Mouse (Mus musculus) midbrain, embryonic 11.5 days (tissue): ENCODE data around the gene Nfu1. TPM values are rescaled to one million over a fixed set of nuclear protein-coding genes. Genes with fewer than 3 reads are reported as not detected.

Experiments used
- ATAC-seq: fragments of 200-750 bp; cut with Nextera tagmentation; 2 replicates; pipeline ENCODE4 v1.8.0; 2017; ENCODE audit warnings: moderate TSS enrichment, moderate library complexity; ENCODE audit not compliant: low FRiP score
- DNase-seq: peaks from one replicate; pipeline ENCODE4 v3.0.0; 2015; ENCODE audit warnings: low spot score; ENCODE audit errors: missing footprints
- H3K27ac ChIP-seq: fragments of 300-500 bp; sonication (generic); 2 replicates; pipeline ENCODE4 v1.5.1; 2014; ENCODE audit warnings: low read depth, low read length
- H3K27me3 ChIP-seq: fragments of 300-500 bp; sonication (generic); 2 replicates; pipeline ENCODE4 v1.6.1; 2014; ENCODE audit warnings: mild to moderate bottlenecking, low read length, moderate library complexity, mixed read lengths; ENCODE audit not compliant: control insufficient read depth, insufficient read depth
- H3K36me3 ChIP-seq: fragments of 300-500 bp; sonication (generic); 2 replicates; pipeline ENCODE4 v1.6.1; 2014; ENCODE audit warnings: mild to moderate bottlenecking, low read length, moderate library complexity, mixed read lengths; ENCODE audit not compliant: control insufficient read depth, insufficient read depth
- H3K4me1 ChIP-seq: fragments of 300-500 bp; sonication (generic); 2 replicates; pipeline ENCODE4 v1.6.1; 2014; ENCODE audit warnings: low read length; ENCODE audit not compliant: control insufficient read depth, insufficient read depth
- H3K4me2 ChIP-seq: fragments of 300-500 bp; sonication (generic); 2 replicates; pipeline ENCODE4 v1.6.1; 2014; ENCODE audit warnings: mild to moderate bottlenecking, moderate library complexity
- H3K4me3 ChIP-seq: fragments of 300-500 bp; sonication (generic); 2 replicates; pipeline ENCODE4 v1.5.1; 2014; ENCODE audit warnings: low read depth, low read length
- H3K9ac ChIP-seq: fragments of 300-500 bp; sonication (generic); 2 replicates; pipeline ENCODE4 v1.6.1; 2014; ENCODE audit warnings: low read length
- H3K9me3 ChIP-seq: fragments of 300-500 bp; sonication (generic); 2 replicates; pipeline ENCODE4 v1.6.1; 2016; ENCODE audit warnings: low read length; ENCODE audit not compliant: control insufficient read depth
- WGBS: fragments of 180-500 bp; shearing (Covaris S2); extraction: QIAGEN DNeasy Blood & Tissue Kit; methylation state at CpG from one replicate; pipeline ENCODE4 v1.1.7; 2014; 5-methylcytosine and 5-hydroxymethylcytosine counted together
- polyA plus RNA-seq: library from polyadenylated mRNA; unstranded; fragments of >200 nt; fragmentation: Nextera tagmentation; extraction: Ambion mirVana; gene quantifications from 2 replicates; pipeline ENCODE4 v1.2.1, GENCODE M21; 2014

Gene Nfu1
- polyA plus RNA-seq, 1 experiment from 2014 or later, result 89.9 TPM

DNA sequence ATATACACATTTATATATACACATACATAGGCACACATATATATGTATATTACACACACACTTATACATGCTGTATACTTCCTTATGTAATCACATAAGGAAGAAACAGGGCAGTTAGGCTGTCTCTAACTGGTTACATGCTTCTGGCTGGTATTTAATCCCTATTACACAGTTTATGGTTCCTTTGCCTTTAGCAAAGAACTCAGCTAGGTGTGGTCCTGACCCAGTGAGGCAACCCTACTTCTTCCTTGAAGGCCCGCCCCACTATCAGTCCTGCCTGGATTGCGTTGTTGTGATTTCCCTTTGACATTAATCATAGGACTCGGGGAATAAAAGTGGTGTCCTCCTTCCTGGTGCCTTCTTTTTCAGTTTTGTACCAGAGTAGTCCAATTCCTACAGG is 25.4 kb downstream of the Nfu1 start:
- WGBS, result 93% methylated on average over 3 of the region's 3 CpGs
- H3K4me1 ChIP-seq, result no peaks in the 10 kb centered on the region
- H3K27me3 ChIP-seq, result no peaks in the 10 kb centered on the region
- no peak overlapping the region for H3K4me2 ChIP-seq
- no peak overlapping the region for H3K4me3 ChIP-seq
- DNase-seq (no peak), ATAC-seq (no peak)
- H3K9ac ChIP-seq, result no peak overlapping the region
- no peaks in the 10 kb centered on the region for H3K36me3 ChIP-seq
- no peak overlapping the region for H3K27ac ChIP-seq
- H3K9me3 ChIP-seq, result no peaks in the 10 kb centered on the region

DNA sequence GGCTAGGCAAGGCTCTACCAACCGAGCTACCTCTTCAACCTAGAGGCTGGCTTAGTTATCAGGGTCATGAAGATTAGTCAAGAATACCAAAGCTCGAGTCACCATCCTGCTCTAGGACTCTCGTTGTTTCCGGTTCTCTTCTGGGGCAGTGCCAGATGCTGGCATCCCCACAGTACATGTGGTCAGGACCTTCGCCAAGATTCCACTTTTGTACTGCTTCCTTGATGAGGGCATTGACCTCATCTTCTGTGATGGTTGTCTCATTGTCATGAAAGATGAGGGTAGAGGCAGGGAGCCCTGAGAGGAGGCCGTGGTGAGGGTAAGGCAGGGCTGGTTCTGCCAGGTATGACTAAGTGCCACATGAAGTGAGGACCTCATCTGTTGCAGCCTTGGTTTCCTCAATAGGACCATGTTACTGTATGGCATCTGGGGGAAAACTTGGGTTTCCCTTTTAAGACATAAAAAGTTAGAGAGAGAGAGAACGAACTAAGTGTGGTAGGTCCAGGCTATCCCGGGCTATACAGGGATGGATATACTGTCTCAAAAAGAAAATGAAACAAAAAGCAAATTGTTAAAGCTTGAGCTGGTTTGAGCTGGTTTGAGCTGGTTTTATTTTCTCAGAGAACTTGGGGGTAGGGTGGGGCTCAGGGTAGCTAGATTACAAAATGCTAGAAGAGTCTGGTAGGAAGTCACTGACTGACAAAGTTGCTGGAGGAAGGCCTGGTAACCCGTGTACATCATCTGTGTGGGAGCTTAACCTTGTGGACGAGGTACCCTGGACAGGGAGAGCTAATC is 29.0 kb downstream of the Nfu1 start:
- H3K27ac ChIP-seq, result no peak overlapping the region
- no peak overlapping the region for H3K9ac ChIP-seq
- no peak for DNase-seq
- ATAC-seq, result no peak
- no peak overlapping the region for H3K4me2 ChIP-seq
- H3K9me3 ChIP-seq, result no peaks in the 10 kb centered on the region
- 0 out of 2 replicates have a peak, but pooled peaks cover 2% of the 10 kb centered on the region for H3K4me1 ChIP-seq
- no peaks in the 10 kb centered on the region for H3K27me3 ChIP-seq
- no peak overlapping the region for H3K4me3 ChIP-seq
- H3K36me3 ChIP-seq, result no peaks in the 10 kb centered on the region
- 85% methylated on average over 10 of the region's 10 CpGs for WGBS

DNA sequence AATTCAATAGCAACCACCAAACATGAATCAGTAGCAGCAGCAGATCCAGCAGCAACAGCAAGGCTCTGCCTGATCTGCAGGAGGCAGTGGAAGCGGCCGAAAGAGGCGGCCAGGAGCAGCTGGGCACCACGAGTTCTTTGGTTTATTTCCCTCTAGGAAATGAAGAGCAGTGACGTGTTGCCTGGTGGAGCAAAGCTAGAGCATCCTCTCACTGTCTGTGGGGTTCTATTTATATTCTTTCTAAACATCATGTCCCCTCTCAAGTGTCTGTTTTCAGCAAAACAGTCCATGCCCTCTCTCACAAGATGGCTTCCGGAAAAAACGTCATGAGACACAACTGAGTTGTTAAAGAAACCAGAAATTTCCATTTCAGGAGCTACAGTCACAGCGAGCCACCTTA is 30.1 kb downstream of the Nfu1 start:
- H3K4me2 ChIP-seq, result no peak overlapping the region
- ATAC-seq (no peak), DNase-seq (no peak)
- H3K9me3 ChIP-seq, result no peaks in the 10 kb centered on the region
- H3K4me3 ChIP-seq, result no peak overlapping the region
- no peaks in the 10 kb centered on the region for H3K27me3 ChIP-seq
- H3K4me1 ChIP-seq, result peaks cover 7% of the 10 kb centered on the region; the same call in 1 of the 2 replicates
- 87% methylated on average over 8 of the region's 8 CpGs for WGBS
- H3K9ac ChIP-seq, result no peak overlapping the region
- H3K27ac ChIP-seq, result no peak overlapping the region
- no peaks in the 10 kb centered on the region for H3K36me3 ChIP-seq

DNA sequence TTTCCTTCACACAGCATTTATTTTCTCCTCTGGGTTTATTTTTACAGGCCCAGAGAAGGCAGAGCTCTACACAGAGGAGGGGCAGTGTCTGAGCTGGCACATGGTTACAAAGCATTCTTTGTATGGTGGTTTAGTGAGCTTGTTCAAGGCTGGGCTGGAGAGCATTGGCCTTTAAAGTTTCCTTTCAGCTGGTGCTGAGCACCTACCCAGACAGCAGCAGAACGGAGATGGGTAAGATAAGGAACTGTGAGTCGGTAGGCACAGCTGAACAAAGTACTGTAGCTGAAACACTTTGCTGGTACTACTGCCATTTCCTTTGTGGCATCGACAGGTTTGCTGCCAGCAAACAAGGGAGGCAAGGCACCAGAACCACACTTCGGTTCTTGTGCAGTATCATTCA is 31.9 kb downstream of the Nfu1 start:
- no peak for ATAC-seq
- no peak overlapping the region for H3K27ac ChIP-seq

DNA sequence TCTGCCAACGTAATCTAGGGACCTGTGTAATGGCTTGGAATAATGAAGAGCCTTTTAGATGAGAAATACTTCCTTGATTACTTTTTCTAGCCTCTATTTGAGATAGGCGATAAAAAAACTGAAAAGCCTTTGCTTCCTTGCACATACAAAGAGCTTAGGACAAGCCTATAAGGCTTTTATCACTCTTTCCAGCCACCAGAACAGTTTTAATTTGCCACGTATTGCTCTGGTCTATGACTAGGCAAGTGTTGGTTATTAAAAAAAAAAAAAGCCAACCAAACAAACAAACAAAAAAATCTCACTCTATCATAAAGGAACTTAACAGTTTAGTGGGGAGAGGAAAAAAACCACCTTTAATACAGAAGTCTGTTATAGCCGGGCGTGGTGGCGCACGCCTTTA is 32.4 kb downstream of the Nfu1 start:
- no peak overlapping the region for H3K27ac ChIP-seq
- no peaks in the 10 kb centered on the region for H3K36me3 ChIP-seq
- WGBS, result 94% methylated on average over 7 of the region's 7 CpGs
- H3K4me3 ChIP-seq, result no peak overlapping the region
- H3K4me1 ChIP-seq, result peaks cover 7% of the 10 kb centered on the region; the same call in 1 of the 2 replicates
- H3K9me3 ChIP-seq, result no peaks in the 10 kb centered on the region
- ATAC-seq (no peak), DNase-seq (peak; percentile 80)
- H3K9ac ChIP-seq, result no peak overlapping the region
- H3K4me2 ChIP-seq, result peak overlapping the region; percentile 81; the same call in 1 of the 2 replicates
- H3K27me3 ChIP-seq, result no peaks in the 10 kb centered on the region

More for the DNA sequence above, 31.9 kb downstream of the Nfu1 start:
- Histone ChIP-seq H3K9me3 (no peaks in the 10 kb centered on the region), H3K4me3 (no peak overlapping the region), H3K4me2 (no peak overlapping the region), H3K36me3 (no peaks in the 10 kb centered on the region), H3K9ac (no peak overlapping the region), H3K4me1 (peaks cover 7% of the 10 kb centered on the region; the same call in 1 of the 2 replicates), H3K27me3 (no peaks in the 10 kb centered on the region)
- 91% methylated on average over 4 of the region's 4 CpGs for WGBS
- no peak for DNase-seq

DNA sequence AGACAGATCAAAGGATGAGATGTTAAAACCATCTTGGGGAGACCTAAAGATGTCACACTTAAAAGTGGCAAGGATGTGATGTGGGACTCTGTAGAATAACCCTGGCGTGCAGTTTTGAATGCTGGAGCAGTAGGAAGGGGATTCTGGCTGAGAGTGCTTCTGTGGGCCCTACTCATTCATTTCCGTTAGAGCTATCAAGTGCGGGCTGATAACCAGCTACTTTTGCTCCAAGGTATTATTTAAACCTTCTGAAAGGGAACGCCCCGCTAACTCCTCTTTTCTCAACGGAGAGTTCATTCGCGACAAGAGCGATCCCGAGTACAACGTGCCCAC is 32.9 kb downstream of the Nfu1 start:
- Histone ChIP-seq H3K27ac (peak overlapping the region; percentile 90), H3K36me3 (no peaks in the 10 kb centered on the region), H3K4me3 (peak overlapping the region; percentile 82), H3K9ac (peak overlapping the region; percentile 93), H3K9me3 (no peaks in the 10 kb centered on the region), H3K27me3 (no peaks in the 10 kb centered on the region), H3K4me1 (peaks cover 7% of the 10 kb centered on the region; the same call in 1 of the 2 replicates), H3K4me2 (peak overlapping the region; percentile 81)
- DNase-seq (no peak), ATAC-seq (no peak)
- WGBS, result under 1% methylated on average over 11 of the region's 11 CpGs

DNA sequence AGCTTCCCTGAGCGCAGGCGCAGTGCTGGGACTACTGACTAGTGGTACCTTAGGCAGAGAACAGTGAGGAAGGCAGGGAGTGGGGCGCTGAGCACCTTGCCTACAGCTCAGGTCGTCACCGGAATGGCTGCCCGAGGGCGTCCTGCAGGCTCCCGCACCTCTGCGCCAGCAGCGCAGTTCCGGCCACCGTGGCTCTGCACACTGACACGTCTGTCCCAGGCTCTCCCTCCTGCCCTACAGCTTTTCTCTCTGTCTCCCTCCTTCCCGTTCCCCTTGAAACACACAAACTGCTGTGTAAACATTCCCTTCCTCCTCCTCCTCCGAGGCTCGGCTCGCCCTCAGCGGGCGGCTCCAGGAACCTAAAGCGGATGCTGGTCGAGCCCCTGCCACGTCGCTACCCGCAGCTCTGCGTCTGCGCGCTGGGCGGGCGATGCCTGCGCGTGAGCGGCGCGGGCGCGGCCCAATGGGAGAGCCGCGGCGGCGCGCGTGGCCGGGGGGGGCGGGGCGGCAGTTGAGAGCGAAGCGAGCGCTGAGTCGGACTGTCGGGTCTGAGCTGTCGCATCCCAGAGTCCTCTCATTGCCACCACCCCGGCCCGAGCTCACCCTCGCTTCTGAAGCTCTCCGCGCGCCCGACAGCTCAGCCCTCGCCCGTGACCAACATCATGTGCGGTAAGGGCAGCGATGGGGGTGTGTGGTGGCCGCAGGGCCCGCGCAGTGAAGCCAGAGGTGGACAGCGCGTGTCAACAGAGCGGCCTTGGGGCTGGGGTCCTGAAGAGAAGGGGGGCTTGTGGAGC is 33.5 kb downstream of the Nfu1 start, which contains the start of gene Gfpt1:
Gene Gfpt1, plus strand, starts transcription at position 510 of the 794 bp plus-strand sequence.
- H3K27me3 ChIP-seq, result no peaks in the 10 kb centered on the region
- DNase-seq (peak; percentile 100), ATAC-seq (peak; percentile 96)
- H3K4me3 ChIP-seq, result peak within 1 kb of the TSS; percentile 82
- WGBS, result under 1% methylated on average over 67 of the region's 68 CpGs
- peaks cover 7% of the 10 kb centered on the region; the same call in 1 of the 2 replicates for H3K4me1 ChIP-seq
- peak within 1 kb of the TSS; percentile 81 for H3K4me2 ChIP-seq
- no peaks in the 10 kb centered on the region for H3K36me3 ChIP-seq
- peak within 1 kb of the TSS; percentile 90 for H3K27ac ChIP-seq
- H3K9me3 ChIP-seq, result no peaks in the 10 kb centered on the region
- H3K9ac ChIP-seq, result peak within 1 kb of the TSS; percentile 93

DNA sequence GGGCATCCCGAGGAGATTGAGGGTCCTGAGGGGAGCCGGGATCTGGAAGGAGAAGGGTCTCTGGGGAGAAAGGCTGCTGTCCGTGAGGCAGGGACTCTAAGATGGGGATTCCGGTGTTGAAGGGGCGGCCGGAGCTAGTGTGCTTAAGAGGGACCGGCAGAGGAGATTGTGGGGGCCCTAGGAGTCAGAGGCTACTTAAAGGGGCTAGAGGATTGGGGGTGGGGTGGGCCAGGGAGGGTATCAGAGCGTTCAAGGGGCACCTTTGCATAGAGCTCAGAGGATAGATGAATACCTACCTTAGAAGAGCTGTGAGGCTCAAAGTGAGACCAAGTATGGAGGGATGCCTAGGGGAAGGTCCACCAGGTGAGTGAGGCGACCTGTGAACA is 34.1 kb downstream of the Nfu1 start:
- DNase-seq (no peak), ATAC-seq (no peak; the same call in 1 of the 2 replicates)
- Histone ChIP-seq H3K27me3 (no peaks in the 10 kb centered on the region), H3K9ac (peak overlapping the region; percentile 93), H3K4me2 (peak overlapping the region; percentile 81), H3K36me3 (no peaks in the 10 kb centered on the region), H3K27ac (peak overlapping the region; percentile 90; the same call in 1 of the 2 replicates), H3K4me3 (peak overlapping the region; percentile 82), H3K4me1 (peaks cover 7% of the 10 kb centered on the region; the same call in 1 of the 2 replicates), H3K9me3 (no peaks in the 10 kb centered on the region)
- 2% methylated on average over 9 of the region's 9 CpGs for WGBS

DNA sequence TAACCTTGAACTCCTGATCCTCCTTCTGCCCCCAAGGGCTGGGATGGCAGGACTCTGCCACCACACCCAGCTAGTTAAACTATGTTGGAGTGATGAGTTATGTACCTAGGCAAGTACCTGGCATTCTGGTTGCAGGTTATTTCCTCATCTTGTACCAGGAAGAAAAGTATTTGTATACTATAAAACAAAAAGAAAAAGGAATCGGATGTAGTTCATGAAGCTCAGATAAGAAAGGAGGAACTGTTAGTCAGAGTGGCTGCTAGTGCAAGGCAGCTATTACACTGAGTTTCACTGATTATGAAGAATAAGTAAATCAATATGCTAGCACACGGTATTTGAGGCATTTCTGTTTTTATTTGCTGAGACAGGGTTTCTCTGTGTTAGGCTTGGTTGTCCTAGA is 35.9 kb downstream of the Nfu1 start:
- H3K9ac ChIP-seq, result no peak overlapping the region
- 89% methylated on average over 2 of the region's 2 CpGs for WGBS
- ATAC-seq (no peak), DNase-seq (peak; percentile 44)
- H3K27me3 ChIP-seq, result no peaks in the 10 kb centered on the region
- no peak overlapping the region for H3K4me2 ChIP-seq
- H3K9me3 ChIP-seq, result no peaks in the 10 kb centered on the region
- H3K4me1 ChIP-seq, result peaks cover 7% of the 10 kb centered on the region; the same call in 1 of the 2 replicates
- H3K27ac ChIP-seq, result no peak overlapping the region
- no peak overlapping the region for H3K4me3 ChIP-seq
- H3K36me3 ChIP-seq, result no peaks in the 10 kb centered on the region
